Mouse (Mus musculus) left cerebral cortex, adult 11 months (tissue): ENCODE data around the gene Clec4a4.
"Not testable (repeated sequence)": the region's sequence is repeated elsewhere in the genome, so short reads cannot be mapped to it uniquely, and the experiment has no call there.

Experiments
- DNase-seq: peaks from one replicate; pipeline ENCODE4 v3.0.0; 2022; ENCODE audit warnings: low spot score

Clec4a4 gene

GRCm38 (mm10) chr6:122989876-122990437 lies at the start of gene Clec4a4:
TSS of gene Clec4a4 (plus strand) at chr6:122990367.
- no peak for DNase-seq

GRCm38 (mm10) chr6:122946760-122947159 lies 43.4 kb upstream of the Clec4a4 start:
- DNase-seq, result no peak

GRCm38 (mm10) chr6:122952401-122952800 lies 37.8 kb upstream of the Clec4a4 start, which contains the start of gene Clec4a3:
TSS of gene Clec4a3 (plus strand) at chr6:122952515.
- no peak for DNase-seq

- DNase-seq, result no peak
Observed at GRCm38 (mm10) chr6:122964562-122964961, 25.6 kb upstream of the Clec4a4 start.

GRCm38 (mm10) chr6:122969048-122969447 lies 21.1 kb upstream of the Clec4a4 start:
- no peak for DNase-seq

- not testable (repeated sequence) for DNase-seq
Observed at GRCm38 (mm10) chr6:123004696-123005095, 14.5 kb downstream of the Clec4a4 start.

- DNase-seq, result no peak
Observed at GRCm38 (mm10) chr6:123005591-123005990, 15.4 kb downstream of the Clec4a4 start.

GRCm38 (mm10) chr6:123049742-123050372 lies 59.7 kb downstream of the Clec4a4 start, which contains the start of gene Clec4b1:
TSS of gene Clec4b1 (plus strand) at chr6:123049962.
- no peak for DNase-seq
